Mouse (Mus musculus): Measurements from ENCODE around the gene Bmp2k.
A peak's percentile ranks its signal among the peaks of the same experiment; 100 is the strongest.

The Bmp2k gene

DNA sequence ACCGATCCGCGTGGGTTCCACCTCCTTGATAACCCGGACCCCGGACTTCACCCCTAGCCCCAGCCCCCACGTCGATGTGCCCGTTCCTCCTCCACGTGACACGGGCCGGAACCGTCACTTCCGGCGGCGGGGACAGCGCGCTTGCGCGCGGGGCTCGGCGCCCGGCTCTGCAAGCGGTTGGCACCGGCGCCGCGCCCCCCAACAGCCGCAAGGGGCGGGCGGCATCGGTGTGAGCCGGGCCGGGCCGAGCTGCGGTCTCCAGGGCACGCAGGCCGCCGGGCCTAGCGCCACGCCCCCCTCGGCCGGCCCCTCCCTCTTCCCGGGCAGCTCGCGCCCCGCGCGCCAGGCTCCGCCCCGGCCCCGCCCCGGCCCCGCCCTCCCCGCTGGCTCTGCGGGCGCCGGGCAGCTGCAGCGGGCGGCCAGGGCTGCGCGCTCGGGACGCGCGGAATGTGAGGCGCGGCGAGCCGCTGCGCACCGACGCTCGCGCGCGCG is at the start of gene Bmp2k:
Gene Bmp2k, plus strand, starts transcription at position 380 of the 492 bp plus-strand sequence.
- peak; percentile 92 for DNase-seq (ENCODE audit: low spot score)

DNA sequence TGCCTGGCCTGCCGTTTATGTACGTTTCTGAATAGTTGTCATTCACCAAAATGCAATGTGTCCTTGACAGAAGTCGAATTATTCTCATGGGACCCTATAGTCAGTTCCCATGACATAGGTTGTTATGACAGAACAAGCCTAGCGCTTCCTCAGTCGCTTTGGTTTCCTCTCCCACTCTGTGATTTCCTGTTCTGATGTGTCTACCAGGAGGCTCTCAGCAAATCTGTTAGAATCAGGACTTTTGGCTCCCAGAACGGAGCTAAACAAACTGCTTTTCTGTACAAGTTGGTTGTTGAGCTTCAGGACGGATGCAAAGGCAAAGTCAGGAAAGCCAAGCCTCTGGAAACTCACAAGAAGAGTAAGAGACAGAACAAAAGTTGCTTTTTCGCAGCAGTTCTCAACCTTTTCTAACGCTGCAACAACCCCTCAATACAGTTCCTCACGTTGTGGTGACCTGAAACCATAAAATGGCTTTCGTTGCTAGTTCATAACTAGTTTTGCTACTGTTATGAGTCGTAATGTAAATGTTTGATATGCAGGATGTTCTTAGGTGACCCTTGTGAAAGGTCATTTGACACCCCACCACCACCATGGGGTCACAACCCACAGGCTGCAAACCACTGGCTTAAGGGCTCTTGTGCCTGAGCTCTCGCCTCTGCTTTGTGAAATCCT is 48.5 kb upstream of the Bmp2k start:
- no peak for DNase-seq (ENCODE audit: low spot score)

DNA sequence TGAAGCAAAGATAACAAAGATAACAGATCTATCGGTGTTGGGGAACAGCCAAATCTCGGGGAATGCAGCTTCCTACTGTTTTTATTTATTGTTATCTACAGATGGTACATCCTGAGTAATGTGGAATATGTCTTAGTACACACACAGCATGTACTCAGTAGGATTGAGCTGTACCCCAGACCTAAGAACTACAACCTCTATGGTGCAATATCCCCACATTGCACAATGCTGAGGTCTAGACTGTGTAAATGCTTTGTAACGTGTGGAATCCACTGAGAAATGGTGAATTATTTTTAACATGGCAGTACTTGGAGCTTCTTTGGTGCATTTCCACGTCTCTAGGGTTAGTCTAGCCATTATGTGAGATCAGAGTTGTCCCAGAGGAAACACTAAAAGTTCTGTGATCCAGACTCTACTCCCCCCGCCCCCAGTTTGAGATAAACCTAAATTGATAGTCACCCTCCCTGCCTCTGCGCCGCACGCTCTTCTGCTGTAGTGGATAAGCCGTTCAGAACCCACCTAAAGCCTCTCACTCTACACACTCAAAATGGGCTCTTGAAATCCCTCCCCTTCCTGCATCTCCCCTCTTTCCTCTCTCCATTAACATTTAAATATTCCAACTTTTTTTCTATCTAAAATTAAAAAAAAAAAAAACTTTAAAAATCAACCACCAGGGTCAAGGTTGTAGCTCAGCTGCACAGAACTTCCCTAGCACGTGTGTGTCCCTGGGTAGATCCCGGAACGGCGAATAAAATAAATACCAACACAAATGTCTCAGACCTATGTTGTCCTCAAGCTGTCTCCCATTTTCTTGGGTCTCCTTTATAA is 47.4 kb upstream of the Bmp2k start:
- no peak for DNase-seq (ENCODE audit: low spot score)

DNA sequence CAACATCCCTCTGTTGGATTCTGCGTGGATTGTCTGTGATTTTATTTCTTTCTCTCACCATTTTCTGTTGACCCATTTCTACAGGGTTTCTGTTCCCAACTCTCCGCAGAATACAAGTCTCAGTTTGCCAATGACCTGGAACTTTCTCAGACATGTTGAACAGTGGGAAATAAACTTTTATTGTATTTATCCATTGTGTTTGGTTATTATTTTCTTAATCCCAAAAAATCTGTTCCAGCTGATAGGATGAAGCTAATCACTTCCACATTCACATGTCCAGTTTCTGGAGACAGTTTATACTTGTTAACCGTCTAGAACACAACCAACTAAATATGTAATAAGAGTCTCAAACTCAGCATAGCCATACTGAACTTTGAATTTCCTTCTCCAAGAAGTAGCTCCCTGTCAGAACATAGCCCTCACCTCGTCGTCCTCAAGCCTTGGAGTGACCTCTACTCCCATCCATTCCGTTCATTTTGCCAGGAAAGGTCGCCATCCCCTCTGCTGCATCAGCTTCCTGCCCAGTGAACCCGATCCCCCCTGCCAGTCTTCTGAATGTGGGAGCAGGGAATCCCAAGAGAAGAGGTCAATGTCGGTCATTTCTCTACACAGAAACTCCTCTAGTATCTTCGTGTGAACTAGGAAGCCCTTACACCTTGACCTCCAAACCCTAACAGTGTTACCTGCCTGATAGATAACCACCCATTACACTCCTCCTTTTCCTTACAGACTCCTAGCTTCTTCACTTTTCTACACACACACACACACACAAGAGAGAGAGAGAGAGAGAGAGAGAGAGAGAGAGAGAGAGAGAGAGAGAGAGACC is 46.6 kb upstream of the Bmp2k start:
- no peak for DNase-seq (ENCODE audit: low spot score)

DNA sequence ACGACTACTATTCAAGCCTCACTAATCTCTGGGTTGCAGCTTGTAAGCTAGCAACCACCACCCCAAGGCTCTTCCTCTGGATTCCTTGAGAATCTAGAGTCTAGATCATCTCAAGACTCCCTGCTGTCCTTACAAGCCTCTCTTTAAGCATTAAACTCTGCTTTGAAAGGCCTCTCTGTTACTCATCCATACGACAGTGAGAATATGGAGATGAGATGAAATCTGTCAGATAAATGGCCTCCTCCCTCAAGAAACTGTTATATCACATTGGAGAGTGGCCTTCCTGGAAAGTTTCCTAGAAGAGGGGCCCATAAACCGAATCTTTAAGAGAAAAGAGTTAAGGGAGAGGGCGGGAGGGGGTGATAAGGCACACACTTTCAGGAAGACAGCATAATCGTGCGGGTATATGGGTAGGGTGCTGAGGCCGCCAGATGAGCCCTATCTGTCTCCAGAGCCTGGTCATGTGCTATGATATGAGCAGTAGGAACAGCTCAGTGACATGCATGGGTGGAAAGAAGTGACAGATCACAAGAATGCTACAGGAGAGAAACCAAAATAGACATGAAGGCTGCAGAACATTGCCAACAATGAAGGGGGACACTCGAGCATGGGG is 45.9 kb upstream of the Bmp2k start:
- no peak for DNase-seq (ENCODE audit: low spot score)

DNA sequence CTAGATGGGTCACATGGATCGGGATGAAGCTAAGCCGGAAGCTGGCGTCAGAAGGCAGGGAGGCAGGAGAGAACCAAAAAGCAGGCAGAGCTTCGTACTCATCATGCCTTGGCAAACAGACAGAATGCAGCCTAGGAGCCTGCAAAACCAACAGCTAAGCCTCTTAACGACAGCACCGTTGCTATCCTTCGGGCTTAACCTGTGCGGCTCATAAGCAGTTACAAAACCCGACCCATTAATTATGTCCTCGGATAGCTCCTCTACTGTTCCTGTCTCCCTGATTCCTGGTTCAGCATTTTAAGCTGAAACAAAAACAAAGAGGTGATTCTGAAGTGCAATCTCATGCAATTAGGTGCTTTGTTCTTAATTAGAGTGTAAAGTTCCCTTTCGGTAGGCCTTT is 43.4 kb upstream of the Bmp2k start:
- no peak for DNase-seq (ENCODE audit: low spot score)

DNA sequence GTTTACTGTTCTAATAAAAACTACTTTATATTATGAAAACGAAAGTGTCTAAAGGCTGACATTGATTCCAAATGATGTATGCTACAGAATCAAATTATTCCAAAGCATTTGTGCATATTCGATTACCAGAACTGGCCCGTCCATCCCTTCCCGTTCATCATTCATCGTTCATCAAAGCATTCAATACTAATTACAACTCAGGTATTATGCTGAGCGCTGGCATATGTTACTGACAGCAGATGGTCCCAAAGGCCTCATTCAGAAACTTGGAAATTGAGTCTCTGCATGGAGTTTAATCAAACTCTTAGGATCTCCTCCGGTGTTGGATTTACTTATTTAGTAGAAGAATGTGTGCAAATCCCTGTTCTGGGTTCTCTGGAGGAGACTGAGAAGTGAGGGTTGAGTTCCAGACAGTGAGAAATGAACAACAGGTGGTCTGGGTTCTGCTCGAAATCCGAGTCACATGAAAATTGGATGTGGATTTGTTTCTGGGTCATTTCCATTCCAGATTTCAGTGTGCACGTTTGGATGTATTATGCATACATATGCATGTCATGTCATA is 42.9 kb upstream of the Bmp2k start:
- no peak for DNase-seq (ENCODE audit: low spot score)

DNA sequence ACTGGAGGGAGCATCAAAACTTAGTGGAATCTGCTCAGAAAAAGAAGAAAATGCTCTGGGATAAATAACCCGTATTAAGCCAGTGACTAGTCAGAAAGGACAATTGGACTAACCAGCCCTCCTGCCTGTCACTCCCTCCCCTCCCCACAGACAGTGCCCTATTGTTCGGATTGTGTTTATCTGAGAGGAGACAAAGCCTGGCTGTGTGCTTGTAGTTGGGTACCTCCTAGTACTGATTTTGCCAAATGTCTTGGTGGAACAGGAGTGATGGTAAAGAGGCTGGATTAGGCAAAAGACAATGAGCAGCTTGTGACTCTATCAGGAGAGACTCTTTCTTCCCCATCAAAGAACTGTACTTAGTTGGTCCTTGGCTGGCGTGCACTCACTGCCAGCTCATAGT is 40.6 kb upstream of the Bmp2k start:
- peak; percentile 65 for DNase-seq (ENCODE audit: low spot score)

DNA sequence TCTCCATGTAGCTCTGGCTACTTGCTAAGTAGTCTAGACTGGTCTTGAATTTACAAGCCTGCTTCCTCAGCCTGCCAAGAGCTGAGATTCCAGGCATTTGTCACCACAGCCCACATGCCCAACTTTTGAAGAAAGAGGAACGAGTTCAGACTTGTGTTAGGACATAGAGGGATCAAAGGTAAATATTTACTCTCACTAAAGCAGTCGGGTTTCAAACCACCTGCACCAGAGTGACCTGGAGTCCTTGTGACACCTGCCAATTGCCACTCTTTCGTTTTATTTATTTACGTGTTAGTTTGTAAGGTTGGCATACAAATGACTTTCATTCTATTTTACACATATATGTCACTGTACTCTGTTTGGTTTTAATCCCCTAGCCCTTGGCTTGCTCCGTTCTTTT is 36.4 kb upstream of the Bmp2k start:
- no peak for DNase-seq (ENCODE audit: low spot score)

DNA sequence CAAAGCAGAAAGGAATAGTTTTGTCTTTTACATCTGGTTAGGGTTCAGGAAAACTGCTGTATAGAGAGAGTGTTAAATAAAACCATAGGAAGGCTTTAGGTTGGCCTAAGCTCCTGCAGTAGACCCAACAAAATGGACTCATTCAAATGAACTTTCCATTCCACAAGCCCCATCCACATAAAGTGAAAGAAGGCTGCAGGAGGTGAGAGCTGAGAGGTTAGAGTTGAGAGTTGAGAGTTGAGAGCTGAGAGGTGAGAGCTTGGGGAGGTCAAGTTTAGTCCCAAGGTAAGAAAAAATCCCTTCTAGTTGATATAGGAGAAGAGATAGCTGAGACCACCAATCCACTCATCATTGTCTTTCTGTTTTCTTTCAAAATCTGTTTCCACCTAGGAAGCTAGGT is 35.6 kb upstream of the Bmp2k start:
- no peak for DNase-seq (ENCODE audit: low spot score)

DNA sequence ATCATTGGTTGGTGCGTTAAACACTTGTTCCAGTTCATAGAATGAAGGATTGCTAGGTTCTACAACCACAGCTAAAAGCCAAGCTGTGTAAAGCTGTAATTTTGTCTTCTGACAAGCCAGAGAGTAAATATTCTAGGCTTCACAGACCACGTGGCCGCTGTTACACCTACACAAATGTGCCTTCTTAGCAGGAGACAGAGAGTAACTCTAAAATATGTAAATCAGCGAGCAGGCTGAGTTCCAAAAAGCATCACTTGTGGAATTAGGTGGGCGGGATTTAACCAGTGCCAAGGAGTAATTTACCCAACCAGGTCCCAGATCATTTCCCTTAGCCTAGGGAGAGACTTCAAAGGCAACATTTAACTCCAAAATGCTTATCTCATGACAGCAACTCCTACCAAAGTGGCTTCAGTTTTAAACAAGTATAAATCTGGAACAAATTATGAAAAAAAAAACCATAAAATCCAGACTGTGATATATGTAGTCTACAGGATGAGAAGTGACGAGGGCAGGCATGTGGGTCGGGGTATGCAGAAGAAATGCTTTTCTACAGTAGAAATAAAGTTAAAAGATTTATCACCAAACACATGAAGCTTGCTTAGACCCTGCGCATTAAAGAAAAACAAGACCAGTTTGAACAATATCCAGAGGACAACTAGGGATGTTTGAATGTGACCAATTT is 35.1 kb upstream of the Bmp2k start:
- DNase-seq (ENCODE audit: low spot score), result no peak

DNA sequence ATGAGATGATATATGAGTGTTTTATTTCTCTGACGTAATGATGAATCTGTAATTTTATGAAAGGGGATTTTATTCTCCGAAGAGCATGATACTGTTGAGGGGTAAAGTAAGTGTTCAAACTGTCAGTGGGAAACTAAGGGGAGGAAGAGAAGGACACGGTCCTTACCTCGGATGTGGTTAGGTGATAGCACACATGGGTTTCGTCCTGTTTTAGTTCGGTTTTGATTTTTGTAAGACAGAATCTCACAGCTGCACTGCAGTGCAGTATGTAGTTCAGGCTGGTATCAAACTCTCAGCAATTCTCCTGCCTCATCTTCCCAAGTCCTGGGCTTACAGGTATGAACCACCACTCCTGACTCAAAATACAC is 34.6 kb upstream of the Bmp2k start:
- no peak for DNase-seq (ENCODE audit: low spot score)

DNA sequence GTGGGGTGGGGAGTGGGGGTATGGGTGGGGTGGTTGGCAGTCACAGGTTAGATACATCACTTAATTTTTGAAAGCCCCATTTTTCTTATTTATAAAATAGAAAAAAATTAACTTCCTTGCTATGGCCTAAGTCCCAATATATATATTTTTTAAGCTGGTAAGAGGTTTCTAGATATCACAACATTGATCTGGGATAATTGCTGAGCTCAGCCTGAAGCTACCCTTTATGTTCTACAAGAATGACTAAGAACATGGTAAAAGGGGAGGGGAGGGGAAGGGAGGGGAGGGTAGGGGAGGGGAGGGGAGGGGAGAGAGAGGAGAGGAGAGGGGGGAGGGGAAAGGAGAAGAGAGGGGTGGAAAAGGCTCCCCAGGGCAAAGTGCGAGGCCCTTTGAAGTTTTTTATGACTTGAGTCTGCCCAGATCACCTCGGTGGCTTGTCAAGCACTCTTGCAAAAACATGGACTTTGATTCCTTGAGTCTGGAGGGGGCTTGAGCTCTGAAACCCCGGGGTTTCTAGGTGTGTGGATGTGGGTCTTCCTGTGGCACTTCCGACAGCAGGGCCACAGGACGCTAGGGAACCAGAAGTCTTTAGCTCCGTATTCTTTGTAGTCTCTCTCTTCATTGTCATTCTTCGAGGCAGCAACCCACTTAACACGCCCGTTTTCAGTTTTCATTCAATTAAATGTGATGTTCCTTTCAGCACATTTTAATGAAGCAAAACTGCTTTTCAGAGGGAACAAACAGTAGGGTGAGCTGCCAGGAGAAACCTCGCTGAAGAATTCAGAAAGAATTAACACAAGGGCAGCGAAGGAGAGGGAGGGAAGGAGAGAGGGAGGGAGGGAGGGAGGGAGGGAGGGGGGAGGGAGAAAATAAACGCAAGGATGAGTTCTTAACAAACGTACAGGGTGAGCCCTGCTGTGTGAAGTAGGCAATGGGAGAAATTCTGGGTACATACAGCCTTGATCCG is 33.1 kb upstream of the Bmp2k start:
- DNase-seq (ENCODE audit: low spot score), result no peak

DNA sequence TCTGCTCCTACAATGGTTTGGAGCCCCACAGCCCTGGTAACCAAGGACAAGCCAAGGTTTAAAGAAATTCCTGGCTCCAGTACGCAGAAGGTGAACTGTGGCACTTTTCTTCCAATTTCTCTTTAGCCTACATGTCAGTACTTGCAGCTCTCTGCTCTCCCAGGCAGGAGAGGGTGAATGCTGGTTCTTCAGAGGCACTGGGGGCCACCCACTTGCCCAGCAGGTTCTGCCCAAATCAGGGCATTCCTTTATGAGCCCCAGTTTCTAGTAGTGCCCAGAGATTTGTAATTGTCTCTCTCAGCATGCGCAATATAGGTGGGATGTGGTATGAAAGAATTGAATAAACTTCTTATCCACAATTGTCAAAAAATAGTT is 32.5 kb upstream of the Bmp2k start:
- DNase-seq (ENCODE audit: low spot score), result no peak

DNA sequence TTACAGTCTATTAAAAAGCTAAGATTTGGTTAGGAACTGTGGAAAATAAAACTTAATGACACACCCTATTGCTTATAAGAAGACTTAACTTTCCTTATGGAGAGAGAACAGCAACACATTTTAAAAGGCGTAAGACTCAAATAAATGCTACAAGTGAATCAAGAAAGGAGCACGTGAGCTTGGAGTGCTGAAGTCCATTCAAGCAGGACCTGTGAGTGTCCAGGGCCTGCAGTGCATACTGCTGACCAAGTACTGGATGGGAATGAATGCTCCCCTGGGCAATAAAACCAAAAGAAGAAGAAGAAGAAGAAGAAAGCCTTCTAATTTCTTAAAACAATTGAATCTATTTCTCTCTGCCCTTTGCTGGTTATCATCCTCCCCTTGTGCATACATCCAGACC is 32.0 kb upstream of the Bmp2k start:
- no peak for DNase-seq (ENCODE audit: low spot score)

DNA sequence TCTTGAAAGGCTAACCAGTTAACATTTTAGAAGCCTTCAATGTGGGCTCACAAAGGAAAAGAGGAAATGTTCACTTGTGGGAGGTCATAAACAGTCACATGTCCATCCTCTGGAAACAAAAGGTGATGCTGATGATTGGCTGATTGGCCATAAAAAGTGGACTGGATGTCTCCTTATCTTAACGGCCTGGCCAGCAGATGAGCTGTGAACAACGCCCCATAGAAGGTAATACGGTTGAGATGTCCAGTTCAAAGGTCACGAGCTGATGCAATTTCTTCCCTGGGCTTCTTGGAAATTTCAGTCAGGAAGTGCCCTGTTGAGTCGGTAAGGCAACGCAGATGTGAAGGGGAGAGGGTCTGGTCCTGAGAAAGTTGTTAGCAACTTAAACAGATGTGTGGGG is 28.9 kb upstream of the Bmp2k start:
- peak; percentile 31 for DNase-seq (ENCODE audit: low spot score)

DNA sequence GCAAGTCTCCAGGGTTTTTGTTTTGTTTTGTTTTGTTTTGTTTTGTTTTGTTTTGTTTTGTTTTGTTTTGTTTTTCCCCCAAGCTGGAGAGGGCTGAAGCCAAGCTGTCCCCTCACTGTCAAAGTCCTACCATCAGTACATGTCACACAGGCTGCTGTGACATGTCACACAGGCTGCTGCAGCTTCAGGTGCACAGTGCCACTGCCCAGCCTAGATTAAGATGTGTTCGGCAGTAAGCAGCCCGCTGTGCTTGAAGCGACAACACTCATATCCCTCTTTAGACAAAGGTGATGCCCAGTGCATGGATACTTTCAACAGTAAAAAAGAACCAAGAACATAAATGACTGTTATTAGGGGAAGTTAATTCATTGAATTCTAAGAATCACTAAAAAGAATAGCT is 28.5 kb upstream of the Bmp2k start:
- DNase-seq (ENCODE audit: low spot score), result no peak

DNA sequence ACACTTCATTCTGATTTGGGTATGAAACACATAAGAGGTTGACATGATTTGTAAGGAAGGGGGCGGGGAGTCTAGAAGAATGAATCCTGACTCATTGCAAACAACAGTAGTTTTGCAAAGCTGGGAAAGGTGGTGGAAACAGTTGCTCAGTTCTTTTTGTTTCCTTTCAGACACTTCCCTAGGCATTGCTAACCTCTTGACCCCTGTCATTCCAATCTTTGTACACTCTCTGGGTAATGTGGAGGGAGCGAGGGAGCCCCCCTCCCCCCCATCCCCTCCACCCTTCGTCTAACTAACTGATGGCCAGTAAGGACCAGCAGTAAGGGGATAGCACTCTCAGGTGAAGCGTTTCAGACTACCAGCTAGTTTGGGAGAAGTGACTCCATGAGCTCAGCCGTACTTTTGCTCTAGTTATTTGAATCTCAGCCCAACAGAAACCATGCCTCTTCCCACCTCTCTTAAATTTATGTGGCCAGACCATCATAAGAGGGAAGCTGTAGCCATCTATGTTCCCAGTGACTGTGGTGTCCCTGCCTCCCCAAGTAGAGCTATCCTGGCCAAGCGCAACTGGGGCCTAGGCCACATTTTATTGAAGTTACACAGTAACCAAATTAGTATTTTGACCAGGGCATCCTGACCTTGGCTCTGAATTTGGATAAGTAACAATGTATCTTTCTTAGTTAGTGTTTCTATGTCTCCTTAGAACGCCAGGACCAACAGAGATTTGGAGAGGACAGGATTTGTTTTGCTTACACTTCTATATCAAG is 27.6 kb upstream of the Bmp2k start:
- peak; percentile 56 for DNase-seq (ENCODE audit: low spot score)

DNA sequence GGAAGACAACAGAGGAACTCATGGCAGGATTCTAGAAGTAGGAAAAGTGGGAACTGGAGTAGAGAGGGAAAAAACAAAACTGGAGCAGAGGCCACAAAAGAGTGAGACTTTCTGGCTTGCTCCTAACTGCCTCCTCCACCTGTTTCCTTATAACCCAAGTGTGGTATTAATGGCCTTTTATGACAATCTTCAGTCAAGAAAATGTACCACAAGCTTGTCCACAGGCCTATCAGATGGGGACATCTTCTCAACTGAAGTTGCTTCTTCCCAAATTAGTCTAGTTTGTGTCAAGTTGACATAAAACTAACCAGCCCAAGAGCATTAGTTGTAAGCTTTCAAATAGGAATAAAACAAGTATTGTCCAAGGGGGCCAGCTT is 27.0 kb upstream of the Bmp2k start:
- DNase-seq (ENCODE audit: low spot score), result no peak
